Mouse (Mus musculus): ENCODE measurements around the gene Usp46. TPM values are rescaled to one million over a fixed set of nuclear protein-coding genes. Genes with fewer than 3 reads are reported as not detected.

Gene Usp46
- total and polyA plus RNA-seq, 3 experiments = 14.5 to 23.6 TPM; not detected in 1

GRCm38 (mm10) chr5:74101761-74102160, 33.5 kb upstream of the Usp46 start:
- no peak overlapping the region for H3K4me3 ChIP-seq (ENCODE audit: control insufficient read depth in 1 of 2, insufficient read depth in 1 of 2, low read depth in 2 of 2, low read length in 2 of 2)
- no peaks in the 10 kb centered on the region for H3K36me3 ChIP-seq (ENCODE audit: control insufficient read depth in 1 of 2, insufficient read depth in 2 of 2, low read length in 2 of 2)
- H3K9ac ChIP-seq (ENCODE audit: control insufficient read depth, low read depth, low read length, poor library complexity, severe bottlenecking) = no peak overlapping the region
- H3K79me2 ChIP-seq (ENCODE audit: control insufficient read depth, insufficient read depth, low read length, poor library complexity) = no peaks in the 10 kb centered on the region
- no peak overlapping the region for H3K27ac ChIP-seq (ENCODE audit: control insufficient read depth, low read depth, low read length)
- no peak for TF ChIP-seq KAT2A (conservative IDR thresholded peaks at IDR 0.05; ENCODE audit: low read depth, low read length)
- TF ChIP-seq E2F4 (IDR thresholded peaks at IDR 0.05; ENCODE audit: borderline replicate concordance, low read depth, low read length) = no peak
- TF ChIP-seq POLR2A (IDR thresholded peaks at IDR 0.05; ENCODE audit: control insufficient read depth in 1 of 2, insufficient read depth in 1 of 2, low read depth in 1 of 2, low read length in 2 of 2, poor library complexity in 1 of 2) = no peak
- no peak for TF ChIP-seq TAL1 (IDR thresholded peaks at IDR 0.05; ENCODE audit: low read length)
- H3K4me1 ChIP-seq (ENCODE audit: control insufficient read depth in 1 of 2, insufficient read depth in 2 of 2, low read length in 2 of 2) = no peaks in the 10 kb centered on the region
- DNase-seq (ENCODE audit: low read depth, low spot score) = no peak
- no peaks in the 10 kb centered on the region for H3K27me3 ChIP-seq (ENCODE audit: control insufficient read depth in 1 of 2, insufficient read depth in 2 of 2, low read length in 2 of 2)
- no peaks in the 10 kb centered on the region for H3K9me3 ChIP-seq (replicated peaks; ENCODE audit: insufficient read depth, low read length)

- Histone ChIP-seq H3K9me3 (replicated peaks; ENCODE audit: insufficient read depth, low read length) (no peaks in the 10 kb centered on the region), H3K36me3 (ENCODE audit: control insufficient read depth in 1 of 2, insufficient read depth in 2 of 2, low read length in 2 of 2) (peaks cover 2 to 13% of the 10 kb centered on the region in 2 experiments; a peak in 3 of 4 replicates), H3K27me3 (ENCODE audit: control insufficient read depth in 1 of 2, insufficient read depth in 2 of 2, low read length in 2 of 2) (no peaks in the 10 kb centered on the region), H3K4me3 (ENCODE audit: control insufficient read depth in 1 of 2, insufficient read depth in 1 of 2, low read depth in 2 of 2, low read length in 2 of 2) (no peak overlapping the region), H3K27ac (ENCODE audit: control insufficient read depth, low read depth, low read length) (no peak overlapping the region), H3K4me1 (ENCODE audit: control insufficient read depth in 1 of 2, insufficient read depth in 2 of 2, low read length in 2 of 2) (peaks cover 0 to 7% of the 10 kb centered on the region in 2 experiments; a peak in 2 of 4 replicates), H3K9ac (ENCODE audit: control insufficient read depth, low read depth, low read length, poor library complexity, severe bottlenecking) (no peak overlapping the region), H3K79me2 (ENCODE audit: control insufficient read depth, insufficient read depth, low read length, poor library complexity) (peaks cover 8% of the 10 kb centered on the region)
- peak; percentile 14 for DNase-seq (ENCODE audit: low read depth, low spot score)
- TF ChIP-seq USF2 (IDR thresholded peaks at IDR 0.05; ENCODE audit: borderline replicate concordance in 1 of 2, insufficient read depth in 1 of 2, low read depth in 1 of 2, low read length in 2 of 2) = no peak
- TF ChIP-seq POLR2AphosphoS5 (IDR thresholded peaks at IDR 0.05; ENCODE audit: borderline replicate concordance, low read depth, low read length) = no peak
- TF ChIP-seq MYC (IDR thresholded peaks at IDR 0.05; ENCODE audit: low read depth, low read length) = no peak
- no peak for TF ChIP-seq E2F4 (IDR thresholded peaks at IDR 0.05; ENCODE audit: borderline replicate concordance, low read depth, low read length)
- no peak for TF ChIP-seq NELFE (IDR thresholded peaks at IDR 0.05; ENCODE audit: low read depth, low read length)
- TF ChIP-seq RAD21 (IDR thresholded peaks at IDR 0.05; ENCODE audit: low read depth, low read length) = no peak
- TF ChIP-seq HCFC1 (IDR thresholded peaks at IDR 0.05; ENCODE audit: low read depth, low read length) = no peak
- TF ChIP-seq CHD1 (IDR thresholded peaks at IDR 0.05; ENCODE audit: low read depth, low read length) = no peak
- no peak for TF ChIP-seq ZKSCAN1 (IDR thresholded peaks at IDR 0.05; ENCODE audit: low read depth, low read length)
These were observed 30.8 kb upstream of the Usp46 start for GRCm38 (mm10) chr5:74099046-74099445.

GRCm38 (mm10) chr5:74097854-74098220, 29.6 kb upstream of the Usp46 start:
- TF ChIP-seq USF2 (IDR thresholded peaks at IDR 0.05; ENCODE audit: borderline replicate concordance in 1 of 2, insufficient read depth in 1 of 2, low read depth in 1 of 2, low read length in 2 of 2) = no peak
- 0 out of 4 replicates have a peak, but pooled peaks of 1 of the 2 experiments have one; percentile 16 for TF ChIP-seq POLR2A (IDR thresholded peaks at IDR 0.05; ENCODE audit: control insufficient read depth in 1 of 2, insufficient read depth in 1 of 2, low read depth in 1 of 2, low read length in 2 of 2, poor library complexity in 1 of 2)

More at GRCm38 (mm10) chr5:74097854-74098220, 29.6 kb upstream of the Usp46 start:
- H3K36me3 ChIP-seq (ENCODE audit: control insufficient read depth in 1 of 2, insufficient read depth in 2 of 2, low read length in 2 of 2) = peaks cover 2 to 13% of the 10 kb centered on the region in 2 experiments; a peak in 3 of 4 replicates
- H3K4me1 ChIP-seq (ENCODE audit: control insufficient read depth in 1 of 2, insufficient read depth in 2 of 2, low read length in 2 of 2) = peaks cover 0 to 7% of the 10 kb centered on the region in 2 experiments; a peak in 2 of 4 replicates
- no peak overlapping the region for H3K27ac ChIP-seq (ENCODE audit: control insufficient read depth, low read depth, low read length)
- H3K79me2 ChIP-seq (ENCODE audit: control insufficient read depth, insufficient read depth, low read length, poor library complexity) = peaks cover 19% of the 10 kb centered on the region
- H3K9ac ChIP-seq (ENCODE audit: control insufficient read depth, low read depth, low read length, poor library complexity, severe bottlenecking) = no peak overlapping the region
- no peaks in the 10 kb centered on the region for H3K9me3 ChIP-seq (replicated peaks; ENCODE audit: insufficient read depth, low read length)
- H3K27me3 ChIP-seq (ENCODE audit: control insufficient read depth in 1 of 2, insufficient read depth in 2 of 2, low read length in 2 of 2) = no peaks in the 10 kb centered on the region
- H3K4me3 ChIP-seq (ENCODE audit: control insufficient read depth in 1 of 2, insufficient read depth in 1 of 2, low read depth in 2 of 2, low read length in 2 of 2) = no peak overlapping the region
- peak; percentile 36 for DNase-seq (ENCODE audit: low read depth, low spot score)

Data from MEL (cell line).